Mouse (Mus musculus): Measurements from ENCODE around the gene Cpne4. TPM values are rescaled to one million over a fixed set of nuclear protein-coding genes. Genes with fewer than 3 reads are reported as not detected.

The Cpne4 gene
- total and polyA plus RNA-seq, 3 experiments: not detected

- peaks cover 16% of the 10 kb centered on the region for H3K79me2 ChIP-seq (ENCODE audit: control insufficient read depth, insufficient read depth, low read length, poor library complexity)
- H3K9ac ChIP-seq (ENCODE audit: control insufficient read depth, low read depth, low read length, poor library complexity, severe bottlenecking): no peak overlapping the region
- H3K4me1 ChIP-seq (ENCODE audit: control insufficient read depth in 1 of 2, insufficient read depth in 2 of 2, low read length in 2 of 2): no peaks in the 10 kb centered on the region
- no peak overlapping the region for H3K27ac ChIP-seq (ENCODE audit: control insufficient read depth, low read depth, low read length)
- peaks cover 0 to 5% of the 10 kb centered on the region in 2 experiments; a peak in 2 of 4 replicates for H3K36me3 ChIP-seq (ENCODE audit: control insufficient read depth in 1 of 2, insufficient read depth in 2 of 2, low read length in 2 of 2)
- no peaks in the 10 kb centered on the region for H3K9me3 ChIP-seq (replicated peaks; ENCODE audit: insufficient read depth, low read length)
- no peak overlapping the region for H3K4me3 ChIP-seq (ENCODE audit: control insufficient read depth in 1 of 2, insufficient read depth in 1 of 2, low read depth in 2 of 2, low read length in 2 of 2)
- TF ChIP-seq TBP (IDR thresholded peaks at IDR 0.05; ENCODE audit: low read depth, low read length) (no peak), CTCF (IDR thresholded peaks at IDR 0.05 in 2 of 3, conservative IDR thresholded peaks at IDR 0.05 in 1 of 3; ENCODE audit: control insufficient read depth in 1 of 3, insufficient read depth in 1 of 3, low read depth in 2 of 3, low read length in 3 of 3, poor library complexity in 1 of 3, severe bottlenecking in 1 of 3) (no peak; a peak in 1 of 6 replicates), ZKSCAN1 (IDR thresholded peaks at IDR 0.05; ENCODE audit: low read depth, low read length) (no peak), SMC3 (IDR thresholded peaks at IDR 0.05; ENCODE audit: low read depth, low read length) (0 out of 2 replicates have a peak, but pooled peaks have one; percentile 5), POLR2AphosphoS5 (IDR thresholded peaks at IDR 0.05; ENCODE audit: borderline replicate concordance, low read depth, low read length) (no peak), ELF1 (IDR thresholded peaks at IDR 0.05; ENCODE audit: low read depth, low read length) (no peak)
- H3K27me3 ChIP-seq (ENCODE audit: control insufficient read depth in 1 of 2, insufficient read depth in 2 of 2, low read length in 2 of 2): no peaks in the 10 kb centered on the region
- DNase-seq (ENCODE audit: low read depth, low spot score): no peak
These were observed 503.2 kb downstream of the Cpne4 start for GRCm38 (mm10) chr9:105050257-105050656.

DNA sequence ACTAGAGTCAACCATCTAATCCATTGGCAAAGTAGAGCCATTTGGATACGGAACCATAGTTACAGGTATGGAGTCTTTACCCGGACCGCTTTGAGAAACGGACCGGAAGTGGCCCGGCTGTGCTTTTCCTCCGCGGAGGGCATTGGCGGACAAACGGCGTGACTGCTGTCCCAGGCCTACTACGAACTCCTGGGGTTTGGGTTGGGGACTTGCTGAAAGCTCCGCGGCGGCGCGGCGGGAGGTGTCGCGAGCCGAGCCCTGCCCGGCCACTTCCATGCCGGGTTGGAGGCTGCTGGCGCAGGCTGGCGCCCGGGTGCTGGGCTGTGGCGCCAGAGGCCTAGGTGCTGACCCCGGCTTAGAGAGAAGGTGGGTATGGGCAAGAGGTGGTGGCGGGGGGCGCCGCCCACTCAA lies 506.1 kb downstream of the Cpne4 start, which contains the start of gene Mrpl3:
TSS of gene Mrpl3 (plus strand) at position 93 of the 411 bp plus-strand sequence.
- H3K36me3 ChIP-seq (ENCODE audit: control insufficient read depth in 1 of 2, insufficient read depth in 2 of 2, low read length in 2 of 2): peaks cover 5 to 7% of the 10 kb centered on the region in 2 experiments
- H3K27ac ChIP-seq (ENCODE audit: control insufficient read depth, low read depth, low read length): peak within 1 kb of the TSS; percentile 72
- DNase-seq (ENCODE audit: low read depth, low spot score): peak; percentile 90
- no peaks in the 10 kb centered on the region for H3K27me3 ChIP-seq (ENCODE audit: control insufficient read depth in 1 of 2, insufficient read depth in 2 of 2, low read length in 2 of 2)
- peak within 1 kb of the TSS; percentile 100 for H3K9ac ChIP-seq (ENCODE audit: control insufficient read depth, low read depth, low read length, poor library complexity, severe bottlenecking)
- no peaks in the 10 kb centered on the region for H3K4me1 ChIP-seq (ENCODE audit: control insufficient read depth in 1 of 2, insufficient read depth in 2 of 2, low read length in 2 of 2)
- H3K79me2 ChIP-seq (ENCODE audit: control insufficient read depth, insufficient read depth, low read length, poor library complexity): peaks cover 16% of the 10 kb centered on the region
- no peaks in the 10 kb centered on the region for H3K9me3 ChIP-seq (replicated peaks; ENCODE audit: insufficient read depth, low read length)
- peak; percentile 95 for TF ChIP-seq HCFC1 (IDR thresholded peaks at IDR 0.05; ENCODE audit: low read depth, low read length)
- TF ChIP-seq MYB (IDR thresholded peaks at IDR 0.05; ENCODE audit: low read depth, low read length): no peak
- TF ChIP-seq USF2 (IDR thresholded peaks at IDR 0.05; ENCODE audit: borderline replicate concordance in 1 of 2, insufficient read depth in 1 of 2, low read depth in 1 of 2, low read length in 2 of 2): no peak
- TF ChIP-seq POLR2A (IDR thresholded peaks at IDR 0.05; ENCODE audit: control insufficient read depth in 1 of 2, insufficient read depth in 1 of 2, low read depth in 1 of 2, low read length in 2 of 2, poor library complexity in 1 of 2): peak in 1 of 2 experiments; percentile 62; a peak in 1 of 4 replicates
- no peak for TF ChIP-seq UBTF (IDR thresholded peaks at IDR 0.05; ENCODE audit: borderline replicate concordance, insufficient read depth, low read depth, low read length)
- no peak for TF ChIP-seq SMC3 (IDR thresholded peaks at IDR 0.05; ENCODE audit: low read depth, low read length)
- no peak for TF ChIP-seq NRF1 (IDR thresholded peaks at IDR 0.05; ENCODE audit: insufficient read depth, low read depth, low read length, poor library complexity, severe bottlenecking)
- no peak for TF ChIP-seq CHD1 (IDR thresholded peaks at IDR 0.05; ENCODE audit: low read depth, low read length)
- no peak for TF ChIP-seq ZC3H11A (IDR thresholded peaks at IDR 0.05; ENCODE audit: low read depth, low read length)
- TF ChIP-seq MAX (IDR thresholded peaks at IDR 0.05; ENCODE audit: low read length): no peak
- TF ChIP-seq POLR2AphosphoS2 (IDR thresholded peaks at IDR 0.05; ENCODE audit: low read length): no peak
- TF ChIP-seq MXI1 (IDR thresholded peaks at IDR 0.05; ENCODE audit: low read depth, low read length): peak; percentile 94
- peak; percentile 79 for TF ChIP-seq MYC (IDR thresholded peaks at IDR 0.05; ENCODE audit: low read depth, low read length)
- peak; percentile 70 for TF ChIP-seq TCF12 (IDR thresholded peaks at IDR 0.05; ENCODE audit: low read depth, low read length)
- TF ChIP-seq NELFE (IDR thresholded peaks at IDR 0.05; ENCODE audit: low read depth, low read length): peak; percentile 58
- no peak for TF ChIP-seq GABPA (IDR thresholded peaks at IDR 0.05; ENCODE audit: low read depth, low read length)
- TF ChIP-seq EP300 (IDR thresholded peaks at IDR 0.05; ENCODE audit: low read depth in 1 of 2, low read length in 2 of 2): no peak
- TF ChIP-seq CTCF (IDR thresholded peaks at IDR 0.05 in 2 of 3, conservative IDR thresholded peaks at IDR 0.05 in 1 of 3; ENCODE audit: control insufficient read depth in 1 of 3, insufficient read depth in 1 of 3, low read depth in 2 of 3, low read length in 3 of 3, poor library complexity in 1 of 3, severe bottlenecking in 1 of 3): no peak
- TF ChIP-seq SIN3A (IDR thresholded peaks at IDR 0.05; ENCODE audit: low read length): peak; percentile 79
- TF ChIP-seq E2F4 (IDR thresholded peaks at IDR 0.05; ENCODE audit: borderline replicate concordance, low read depth, low read length): no peak
- TF ChIP-seq TBP (IDR thresholded peaks at IDR 0.05; ENCODE audit: low read depth, low read length): peak; percentile 96
- TF ChIP-seq ELF1 (IDR thresholded peaks at IDR 0.05; ENCODE audit: low read depth, low read length): 0 out of 2 replicates have a peak, but pooled peaks have one; percentile 15
- H3K4me3 ChIP-seq (ENCODE audit: control insufficient read depth in 1 of 2, insufficient read depth in 1 of 2, low read depth in 2 of 2, low read length in 2 of 2): peak within 1 kb of the TSS; percentile 55 to 99

All from MEL (cell line).